Mouse (Mus musculus) limb, embryonic 13.5 days (tissue): ENCODE measurements around the gene Pde4d. TPM values are rescaled to one million over a fixed set of nuclear protein-coding genes. Genes with fewer than 3 reads are reported as not detected.

Experiments
- ATAC-seq: fragments of 200-750 bp; cut with Nextera tagmentation; 2 replicates; pipeline ENCODE4 v1.8.0; 2017; ENCODE audit warnings: low read depth, moderate number of reproducible peaks, moderate TSS enrichment; ENCODE audit not compliant: low FRiP score
- H3K27ac ChIP-seq: fragments of 300-500 bp; sonication (generic); 2 replicates; pipeline ENCODE4 v1.5.1; 2015; ENCODE audit warnings: inconsistent platforms, mild to moderate bottlenecking, moderate library complexity
- H3K27me3 ChIP-seq: fragments of 300-500 bp; sonication (generic); 2 replicates; pipeline ENCODE4 v1.6.1; 2015; ENCODE audit warnings: mild to moderate bottlenecking, inconsistent platforms
- H3K36me3 ChIP-seq: fragments of 300-500 bp; sonication (generic); 2 replicates; pipeline ENCODE4 v1.6.1; 2015; ENCODE audit warnings: inconsistent platforms, mild to moderate bottlenecking, moderate library complexity
- H3K4me1 ChIP-seq: fragments of 300-500 bp; sonication (generic); 2 replicates; pipeline ENCODE4 v1.6.1; 2015; ENCODE audit warnings: inconsistent platforms
- H3K4me2 ChIP-seq: fragments of 300-500 bp; sonication (generic); replicated peaks from 2 replicates; pipeline ENCODE4 v1.6.1; 2015; ENCODE audit warnings: inconsistent platforms, mild to moderate bottlenecking, moderate library complexity
- H3K4me3 ChIP-seq: fragments of 300-500 bp; sonication (generic); 2 replicates; pipeline ENCODE4 v1.5.1; 2015; ENCODE audit warnings: moderate library complexity, mild to moderate bottlenecking, inconsistent platforms
- H3K9ac ChIP-seq: fragments of 300-500 bp; sonication (generic); 2 replicates; pipeline ENCODE4 v1.6.1; 2015; ENCODE audit warnings: mild to moderate bottlenecking, inconsistent platforms
- H3K9me3 ChIP-seq: fragments of 300-500 bp; sonication (generic); 2 replicates; pipeline ENCODE4 v1.6.1; 2016; ENCODE audit warnings: inconsistent platforms
- WGBS: fragments of 180-500 bp; shearing (Covaris S2); methylation state at CpG from one replicate; pipeline ENCODE4 v1.1.7; 2015; 5-methylcytosine and 5-hydroxymethylcytosine counted together
- polyA plus RNA-seq: library from polyadenylated mRNA; unstranded; fragments of >200 nt; fragmentation: Nextera tagmentation; extraction: Ambion mirVana; gene quantifications from 2 replicates; pipeline ENCODE4 v1.2.1, GENCODE M21; 2015

Gene Pde4d
- polyA plus RNA-seq, 1 experiment from 2014 or later: 22.3 TPM

- 44% methylated on average over 3 of the region's 3 CpGs for WGBS
- Histone ChIP-seq H3K9me3 (no peaks in the 10 kb centered on the region), H3K4me1 (peaks cover 9% of the 10 kb centered on the region), H3K27ac (no peak overlapping the region), H3K9ac (no peak overlapping the region), H3K4me2 (no peak overlapping the region), H3K27me3 (no peaks in the 10 kb centered on the region), H3K4me3 (no peak overlapping the region), H3K36me3 (no peaks in the 10 kb centered on the region)
- no peak for ATAC-seq
Measured at GRCm38 (mm10) chr13:109243160-109243559, 793.4 kb downstream of the Pde4d start.

DNA sequence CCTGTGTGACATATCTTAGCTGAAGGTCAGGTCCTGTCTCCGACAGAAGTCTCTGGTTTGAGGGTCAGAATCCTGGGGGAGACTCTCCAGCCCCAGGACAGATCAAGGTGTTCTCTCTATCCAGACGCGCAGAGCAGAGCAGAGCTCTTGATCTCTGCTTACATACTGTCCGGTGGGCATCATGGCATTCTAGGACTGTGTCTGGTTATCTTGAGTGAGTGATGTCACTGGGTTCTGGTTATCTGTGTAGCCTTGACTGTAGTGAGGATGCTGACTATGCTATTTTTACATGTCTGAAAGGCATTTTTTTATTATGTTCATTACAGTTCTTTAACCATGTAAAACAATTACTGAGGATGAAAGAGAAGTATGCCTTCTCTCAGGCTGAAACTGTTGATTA lies 797.3 kb downstream of the Pde4d start:
- ATAC-seq: no peak
- no peaks in the 10 kb centered on the region for H3K36me3 ChIP-seq
- H3K9ac ChIP-seq: no peak overlapping the region
- H3K4me3 ChIP-seq: no peak overlapping the region
- WGBS: 87% methylated on average over 4 of the region's 4 CpGs
- no peak overlapping the region for H3K27ac ChIP-seq
- no peaks in the 10 kb centered on the region for H3K9me3 ChIP-seq
- H3K27me3 ChIP-seq: no peaks in the 10 kb centered on the region
- no peak overlapping the region for H3K4me2 ChIP-seq
- peaks cover 9% of the 10 kb centered on the region for H3K4me1 ChIP-seq

GRCm38 (mm10) chr13:109249315-109249714 lies 799.6 kb downstream of the Pde4d start:
- Histone ChIP-seq H3K36me3 (no peaks in the 10 kb centered on the region), H3K9ac (no peak overlapping the region), H3K4me3 (no peak overlapping the region), H3K9me3 (no peaks in the 10 kb centered on the region), H3K4me1 (no peaks in the 10 kb centered on the region), H3K27me3 (no peaks in the 10 kb centered on the region), H3K4me2 (no peak overlapping the region), H3K27ac (no peak overlapping the region)
- no peak for ATAC-seq

DNA sequence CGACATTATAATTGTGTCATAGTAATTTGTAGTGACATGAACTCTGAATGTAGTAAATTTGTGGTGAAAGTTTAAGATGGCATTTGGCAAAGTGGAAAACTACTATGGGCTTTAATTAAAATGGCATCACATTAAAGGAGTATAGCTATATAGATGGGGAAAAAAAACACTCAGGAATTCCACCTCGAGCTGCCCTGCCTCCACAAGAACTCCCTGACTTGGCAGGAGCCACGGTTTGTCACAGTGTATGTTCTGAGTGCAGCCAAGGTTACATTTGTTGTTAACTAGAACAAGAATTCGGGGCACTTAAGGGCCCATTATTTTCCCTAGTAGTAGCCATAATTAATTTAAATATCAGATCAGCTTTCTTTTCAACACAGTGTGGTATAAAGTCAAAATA lies 805.9 kb downstream of the Pde4d start:
- no peaks in the 10 kb centered on the region for H3K27me3 ChIP-seq
- no peak for ATAC-seq
- 45% methylated on average over 4 of the region's 4 CpGs for WGBS

GRCm38 (mm10) chr13:109260220-109260795 lies 810.6 kb downstream of the Pde4d start:
- 0% methylated on average over 23 of the region's 23 CpGs for WGBS
- Histone ChIP-seq H3K4me1 (peaks cover 12% of the 10 kb centered on the region), H3K4me3 (peak overlapping the region; percentile 47), H3K4me2 (peak overlapping the region; percentile 86), H3K27me3 (no peaks in the 10 kb centered on the region), H3K9ac (peak overlapping the region; percentile 65), H3K9me3 (no peaks in the 10 kb centered on the region), H3K36me3 (no peaks in the 10 kb centered on the region), H3K27ac (peak overlapping the region; percentile 65)
- ATAC-seq: peak; percentile 95

More for the DNA sequence above, 805.9 kb downstream of the Pde4d start:
- Histone ChIP-seq H3K27ac (no peak overlapping the region), H3K9me3 (no peaks in the 10 kb centered on the region), H3K4me1 (no peaks in the 10 kb centered on the region; the same call in 1 of the 2 replicates), H3K36me3 (no peaks in the 10 kb centered on the region), H3K4me3 (no peak overlapping the region), H3K4me2 (no peak overlapping the region), H3K9ac (no peak overlapping the region)

DNA sequence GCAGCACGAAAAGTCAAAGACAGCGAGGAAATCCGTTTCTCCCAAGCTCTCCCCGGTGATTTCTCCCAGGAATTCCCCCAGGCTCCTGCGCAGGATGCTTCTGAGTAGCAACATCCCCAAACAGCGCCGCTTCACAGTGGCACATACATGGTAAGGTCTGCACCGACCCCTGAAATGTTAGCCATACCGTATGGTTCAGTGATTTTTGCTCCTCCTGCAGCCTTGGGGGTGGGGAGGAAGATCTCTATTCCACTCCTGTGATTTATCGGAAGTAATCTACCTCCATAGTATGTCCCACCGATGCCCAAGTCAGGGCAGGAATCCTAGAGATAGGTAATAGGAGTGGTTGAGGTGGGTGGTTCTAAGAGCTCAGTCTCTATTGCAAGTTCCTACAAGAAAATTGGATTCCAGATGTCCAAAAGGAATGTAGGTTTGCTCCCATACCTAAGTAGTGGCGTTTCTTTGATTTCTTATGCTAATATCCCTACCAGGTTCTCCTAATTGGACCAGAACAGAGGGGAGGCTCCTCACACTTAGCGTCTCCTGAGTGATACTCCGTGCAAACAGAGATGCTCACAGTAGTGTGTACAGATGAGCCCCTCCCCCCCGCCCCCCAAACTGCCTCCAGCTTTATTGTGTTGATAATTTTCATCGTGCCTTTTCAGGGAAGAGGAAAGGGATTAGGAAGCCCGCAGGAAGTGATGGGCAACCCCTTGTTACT lies 811.2 kb downstream of the Pde4d start:
- H3K27ac ChIP-seq: peak overlapping the region; percentile 65
- WGBS: under 1% methylated on average over 17 of the region's 17 CpGs
- H3K9me3 ChIP-seq: no peaks in the 10 kb centered on the region
- peak overlapping the region; percentile 47 for H3K4me3 ChIP-seq
- peak overlapping the region; percentile 65 for H3K9ac ChIP-seq
- H3K4me2 ChIP-seq: peak overlapping the region; percentile 86
- peak; percentile 45; the same call in 1 of the 2 replicates for ATAC-seq
- no peaks in the 10 kb centered on the region for H3K36me3 ChIP-seq
- H3K4me1 ChIP-seq: peaks cover 12% of the 10 kb centered on the region
- no peaks in the 10 kb centered on the region for H3K27me3 ChIP-seq

- WGBS: 23% methylated on average over 5 of the region's 5 CpGs
- Histone ChIP-seq H3K4me3 (peak overlapping the region; percentile 47), H3K4me2 (peak overlapping the region; percentile 86), H3K9me3 (no peaks in the 10 kb centered on the region), H3K4me1 (peaks cover 12% of the 10 kb centered on the region), H3K9ac (no peak overlapping the region), H3K36me3 (no peaks in the 10 kb centered on the region), H3K27me3 (no peaks in the 10 kb centered on the region), H3K27ac (no peak overlapping the region)
- no peak for ATAC-seq
Measured at GRCm38 (mm10) chr13:109261642-109262220, 812.0 kb downstream of the Pde4d start.

- H3K4me3 ChIP-seq: peak overlapping the region; percentile 22
- no peaks in the 10 kb centered on the region for H3K27me3 ChIP-seq
- no peaks in the 10 kb centered on the region for H3K9me3 ChIP-seq
- no peak for ATAC-seq
- WGBS: 34% methylated on average over 5 of the region's 5 CpGs
- H3K4me1 ChIP-seq: peaks cover 12% of the 10 kb centered on the region
- H3K36me3 ChIP-seq: no peaks in the 10 kb centered on the region
- peak overlapping the region; percentile 86 for H3K4me2 ChIP-seq
- H3K27ac ChIP-seq: no peak overlapping the region
- no peak overlapping the region for H3K9ac ChIP-seq
Measured at GRCm38 (mm10) chr13:109262501-109262900, 812.8 kb downstream of the Pde4d start.

GRCm38 (mm10) chr13:109263833-109264232 lies 814.1 kb downstream of the Pde4d start:
- Histone ChIP-seq H3K27me3 (no peaks in the 10 kb centered on the region), H3K36me3 (no peaks in the 10 kb centered on the region), H3K27ac (no peak overlapping the region), H3K4me3 (no peak overlapping the region), H3K4me1 (peaks cover 12% of the 10 kb centered on the region), H3K4me2 (no peak overlapping the region), H3K9me3 (no peaks in the 10 kb centered on the region), H3K9ac (no peak overlapping the region)
- no peak for ATAC-seq

DNA sequence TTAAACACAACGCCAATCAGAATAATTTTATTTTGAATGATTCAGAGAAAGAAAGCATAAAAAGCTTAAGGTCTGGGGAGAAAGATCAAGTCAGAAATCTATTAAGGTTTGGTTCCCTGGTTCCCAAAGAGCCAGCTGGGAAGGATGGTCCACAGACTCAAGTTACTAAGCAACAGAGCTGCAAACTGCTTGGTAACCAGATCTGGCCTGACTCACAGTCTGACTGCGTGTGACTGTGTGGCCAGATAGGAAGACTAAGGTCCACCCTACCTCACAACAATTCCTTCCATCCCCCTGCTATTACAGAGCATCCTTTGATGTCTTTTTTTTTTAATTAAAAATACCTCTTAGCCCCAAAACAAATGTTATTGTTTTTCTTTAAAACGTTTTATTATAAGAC lies 818.5 kb downstream of the Pde4d start:
- Histone ChIP-seq H3K4me2 (no peak overlapping the region), H3K4me3 (no peak overlapping the region), H3K27me3 (no peaks in the 10 kb centered on the region), H3K9ac (no peak overlapping the region), H3K9me3 (no peaks in the 10 kb centered on the region), H3K4me1 (peaks cover 6% of the 10 kb centered on the region; the same call in 1 of the 2 replicates), H3K36me3 (no peaks in the 10 kb centered on the region), H3K27ac (no peak overlapping the region)
- 40% methylated on average over 3 of the region's 3 CpGs for WGBS
- no peak for ATAC-seq

- Histone ChIP-seq H3K4me1 (0 out of 2 replicates have a peak, but pooled peaks cover 5% of the 10 kb centered on the region), H3K9ac (no peak overlapping the region), H3K4me2 (no peak overlapping the region), H3K36me3 (no peaks in the 10 kb centered on the region), H3K9me3 (no peaks in the 10 kb centered on the region), H3K27ac (no peak overlapping the region), H3K4me3 (no peak overlapping the region), H3K27me3 (no peaks in the 10 kb centered on the region)
- WGBS: 88% methylated on average over 4 of the region's 4 CpGs
- ATAC-seq: no peak
Measured at GRCm38 (mm10) chr13:109268659-109269322, 819.0 kb downstream of the Pde4d start.

GRCm38 (mm10) chr13:109274869-109275268 lies 825.1 kb downstream of the Pde4d start:
- H3K9me3 ChIP-seq: peaks cover 9% of the 10 kb centered on the region; the same call in 1 of the 2 replicates
- H3K9ac ChIP-seq: no peak overlapping the region
- no peak for ATAC-seq
- H3K4me3 ChIP-seq: no peak overlapping the region
- no peaks in the 10 kb centered on the region for H3K36me3 ChIP-seq
- no peak overlapping the region for H3K4me2 ChIP-seq
- H3K27ac ChIP-seq: no peak overlapping the region
- 86% methylated on average over 10 of the region's 10 CpGs for WGBS
- H3K27me3 ChIP-seq: no peaks in the 10 kb centered on the region
- peaks cover 15% of the 10 kb centered on the region for H3K4me1 ChIP-seq
